Comparison of ENCODE assay signal across 10 mouse cellular contexts in genomic region chr11:116940088-116940855, GRCm38 (mm10). TPM values are rescaled to one million over a fixed set of nuclear protein-coding genes. Genes with fewer than 3 reads are reported as not detected.
A peak's percentile ranks its signal among the peaks of the same experiment; 100 is the strongest.
DNase-seq lines count a peak whose midpoint lies in the region; ATAC-seq lines count a peak whose summit lies in the region.
"Had no signal": no experiment of that assay in that cellular context is flagged by ENCODE, and none has a peak within 500 bp of the region (broad histone marks: within the 10 kb centered on the region; RNA-seq: fewer than 3 reads in every experiment).

No protein-coding gene starts in this region.

- no peak overlapping the region for H3K9ac ChIP-seq in midbrain, embryonic 16.5 days (ENCODE audit: low read depth, low read length)
- H3K9ac ChIP-seq in forebrain, embryonic 11.5 days (ENCODE audit: low read length): peak overlapping the region; percentile 47; the same call in 1 of the 2 replicates
- H3K9ac ChIP-seq in limb, embryonic 11.5 days (ENCODE audit: low read length): peak overlapping the region; percentile 58

- no peaks in the 10 kb centered on the region for H3K9me3 ChIP-seq in midbrain, embryonic 10.5 days (replicated peaks)
- no peaks in the 10 kb centered on the region for H3K9me3 ChIP-seq in midbrain, embryonic 16.5 days (replicated peaks; ENCODE audit: control insufficient read depth, low read length, poor library complexity, severe bottlenecking)
- H3K9me3 ChIP-seq in forebrain, embryonic 11.5 days (ENCODE audit: control insufficient read depth, low read length): no peaks in the 10 kb centered on the region
- H3K9me3 ChIP-seq in limb, embryonic 11.5 days (ENCODE audit: control insufficient read depth, low read length): no peaks in the 10 kb centered on the region

- no peak overlapping the region for H3K4me2 ChIP-seq in midbrain, embryonic 16.5 days (ENCODE audit: low read length)
- peak overlapping the region; percentile 55 for H3K4me2 ChIP-seq in forebrain, embryonic 11.5 days (ENCODE audit: low read depth, low read length, severe bottlenecking)
- H3K4me2 ChIP-seq in limb, embryonic 11.5 days (ENCODE audit: low read depth, severe bottlenecking): peak overlapping the region; percentile 60

- H3K4me3 ChIP-seq in midbrain, embryonic 10.5 days: peak overlapping the region; percentile 41
- H3K4me3 ChIP-seq in midbrain, embryonic 16.5 days (ENCODE audit: low read depth, low read length): no peak overlapping the region
- H3K4me3 ChIP-seq in forebrain, embryonic 11.5 days (ENCODE audit: low read depth, low read length): peak overlapping the region; percentile 27
- H3K4me3 ChIP-seq in limb, embryonic 11.5 days (ENCODE audit: low read depth, low read length): peak overlapping the region; percentile 24
- H3K4me3 ChIP-seq: erythroblast, embryonic 14.5 days had no signal

- H3K27me3 ChIP-seq in midbrain, embryonic 10.5 days (ENCODE audit: low read depth, poor library complexity, severe bottlenecking): peaks cover 13% of the 10 kb centered on the region; the same call in 1 of the 2 replicates
- H3K27me3 ChIP-seq in midbrain, embryonic 16.5 days (ENCODE audit: control insufficient read depth, insufficient read depth, low read depth, low read length): no peaks in the 10 kb centered on the region
- no peaks in the 10 kb centered on the region for H3K27me3 ChIP-seq in forebrain, embryonic 11.5 days (ENCODE audit: control insufficient read depth, insufficient read depth, low read length)
- no peaks in the 10 kb centered on the region for H3K27me3 ChIP-seq in limb, embryonic 11.5 days (ENCODE audit: control insufficient read depth, insufficient read depth, low read length)

- WGBS in midbrain, embryonic 10.5 days: 3% methylated on average over 20 of the region's 20 CpGs
- 10% methylated on average over 19 of the region's 20 CpGs for WGBS in midbrain, embryonic 16.5 days
- under 1% methylated on average over 18 of the region's 20 CpGs for WGBS in forebrain, embryonic 11.5 days
- WGBS in limb, embryonic 11.5 days: under 1% methylated on average over 20 of the region's 20 CpGs

- H3K27ac ChIP-seq in midbrain, embryonic 10.5 days (replicated peaks): peak overlapping the region; percentile 75
- no peak overlapping the region for H3K27ac ChIP-seq in midbrain, embryonic 16.5 days (ENCODE audit: low read length)
- no peak overlapping the region for H3K27ac ChIP-seq in forebrain, embryonic 11.5 days (ENCODE audit: low read depth, low read length)
- H3K27ac ChIP-seq in limb, embryonic 11.5 days (replicated peaks; ENCODE audit: low read depth, low read length): no peak overlapping the region

- H3K4me1 ChIP-seq in midbrain, embryonic 10.5 days: peaks cover 43% of the 10 kb centered on the region
- peaks cover 16% of the 10 kb centered on the region for H3K4me1 ChIP-seq in midbrain, embryonic 16.5 days (ENCODE audit: control insufficient read depth, insufficient read depth, low read length)
- peaks cover 9% of the 10 kb centered on the region; the same call in 1 of the 2 replicates for H3K4me1 ChIP-seq in forebrain, embryonic 11.5 days (replicated peaks; ENCODE audit: control insufficient read depth, insufficient read depth, low read length)
- peaks cover 32% of the 10 kb centered on the region for H3K4me1 ChIP-seq in limb, embryonic 11.5 days (ENCODE audit: control insufficient read depth, insufficient read depth, low read length)

- no peak for ATAC-seq in midbrain, embryonic 16.5 days
- no peak for ATAC-seq in forebrain, embryonic 11.5 days (replicated peaks; ENCODE audit: low FRiP score)
- no peak for ATAC-seq in limb, embryonic 11.5 days (ENCODE audit: insufficient number of reproducible peaks, low FRiP score, low TSS enrichment, low read depth)
- ATAC-seq in CD4-positive, CD25-positive, alpha-beta regulatory T cell, adult 4 months: no peak
- ATAC-seq in frontal cortex, adult (ENCODE audit: low TSS enrichment): no peak

- H3K36me3 ChIP-seq in midbrain, embryonic 10.5 days: peaks cover 74% of the 10 kb centered on the region
- H3K36me3 ChIP-seq in midbrain, embryonic 16.5 days (ENCODE audit: control insufficient read depth, insufficient read depth, low read length): peaks cover 14% of the 10 kb centered on the region
- H3K36me3 ChIP-seq in forebrain, embryonic 11.5 days (ENCODE audit: control insufficient read depth, insufficient read depth, low read length): no peaks in the 10 kb centered on the region
- H3K36me3 ChIP-seq in limb, embryonic 11.5 days (ENCODE audit: control insufficient read depth, insufficient read depth, low read length): no peaks in the 10 kb centered on the region

- DNase-seq in midbrain, embryonic 10.5 days (ENCODE audit: low spot score): peak; percentile 29
- DNase-seq in forebrain, embryonic 11.5 days (ENCODE audit: low spot score): peak; percentile 63
- DNase-seq in limb, embryonic 11.5 days (ENCODE audit: low spot score): peak; percentile 62
- DNase-seq in yolk sac, embryonic 10.5 days (ENCODE audit: low spot score): peak; percentile 34
- DNase-seq in frontal cortex, postnatal 36 days (ENCODE audit: low spot score in 2 of 2): no peak

RNA-seq across cellular contexts. Expression of gene Mgat5b, which starts 21.6 kb away (rescaled TPM):
- polyA plus RNA-seq in midbrain, embryonic 10.5 days (2016; fragmentation: Nextera tagmentation; extraction: Ambion mirVana): 5.5 and 9.5 TPM in 2 replicates
- 22.2 and 26.1 TPM in 2 replicates for polyA plus RNA-seq in midbrain, embryonic 16.5 days (2015; fragmentation: Nextera tagmentation; extraction: Ambion mirVana)
- 9.3 and 11.8 TPM in 2 replicates for polyA plus RNA-seq in forebrain, embryonic 11.5 days (2014; fragmentation: Nextera tagmentation; extraction: Ambion mirVana)
- 0.62 and 0.99 TPM in 2 replicates for polyA plus RNA-seq in limb, embryonic 11.5 days (2014; fragmentation: Nextera tagmentation; extraction: Ambion mirVana)
- polyA plus RNA-seq in CD4-positive, CD25-positive, alpha-beta regulatory T cell, adult 4 months (2017; shearing (Covaris generic)): not detected
- polyA plus RNA-seq: erythroblast, embryonic 14.5 days; liver, adult 2 months had no signal

Comparison
In these comparisons a context has a peak if more than half of its experiments do, and no peak if none do; other contexts are left out.
1. DNase-seq: peak in midbrain, embryonic 10.5 days (single experiment), forebrain, embryonic 11.5 days (single experiment), limb, embryonic 11.5 days (single experiment) and yolk sac, embryonic 10.5 days (single experiment); none in frontal cortex, postnatal 36 days (0 of 2).